Mouse (Mus musculus) heart, adult 8-10 months (tissue): Measurements from ENCODE around the gene Pex5. TPM values are rescaled to one million over a fixed set of nuclear protein-coding genes. Genes with fewer than 3 reads are reported as not detected.

Source experiments
- DNase-seq: peaks from one replicate; pipeline ENCODE4 v3.0.0; 2022; ENCODE audit warnings: low spot score
- total RNA-seq, 4 experiments: library from RNA; stranded (reverse); gene quantifications; 2 replicates each; pipeline ENCODE4 v1.2.4; 2022

Gene Pex5
- total RNA-seq, 4 experiments from 2014 or later: 21.3 to 25.4 (median 23.6) TPM

DNA sequence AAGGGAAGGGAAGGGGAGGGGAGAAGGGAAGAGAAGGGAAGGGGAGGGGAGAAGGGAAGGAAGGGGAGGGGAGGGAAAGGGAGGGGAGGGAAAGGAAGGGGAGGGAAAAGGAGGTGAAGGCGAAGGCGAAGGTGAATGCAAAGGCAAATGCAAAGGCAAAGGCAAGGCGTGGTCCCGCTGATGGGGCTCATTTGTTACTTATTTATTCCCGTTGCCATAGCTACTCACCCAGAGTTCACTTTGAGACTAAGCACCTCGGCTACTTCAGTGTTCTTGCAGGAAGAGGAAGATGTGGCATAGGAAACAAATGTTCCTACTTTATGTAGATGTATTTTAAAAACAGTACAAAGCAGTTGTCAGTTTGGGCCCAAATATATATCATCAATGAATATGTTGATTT, 54.3 kb downstream of the Pex5 start:
- no peak for DNase-seq

GRCm38 (mm10) chr6:124358953-124359352, 55.9 kb downstream of the Pex5 start:
- DNase-seq: no peak

DNA sequence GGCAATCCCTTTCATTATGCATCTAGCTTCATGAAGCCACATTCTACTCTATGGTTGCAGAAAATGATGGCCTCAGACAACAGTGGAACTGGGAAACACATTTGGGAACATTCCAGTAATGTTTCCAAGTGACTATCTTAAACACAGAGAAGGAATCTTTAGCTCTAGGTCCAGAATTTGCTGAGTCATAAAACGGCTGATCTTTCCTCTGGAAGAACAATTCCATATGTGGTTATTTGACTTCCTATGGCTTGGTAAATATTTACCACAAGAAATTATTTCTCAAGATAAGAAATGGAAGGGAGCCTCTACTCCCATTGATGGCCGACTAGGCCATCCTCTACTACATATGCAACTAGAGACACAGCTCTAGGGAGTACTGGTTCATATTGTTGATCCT, 61.6 kb downstream of the Pex5 start:
- no peak for DNase-seq

Other genes starting within 250 kb of the Pex5 start
- gene Vmn2r27, start 183.2 kb downstream of the Pex5 start, total RNA-seq: not detected
- gene Cd163, start 110.4 kb downstream of the Pex5 start, total RNA-seq: 10 to 100 TPM in 3 of 4 experiments, 1 to 10 TPM in 1; 8.5 to 14.7 (median 11.9) TPM
- gene Clstn3, start 49.7 kb upstream of the Pex5 start, total RNA-seq: 1 to 10 TPM in 1 of 4 experiments, under 1 TPM in 3; 0.24 to 1.4 (median 0.56) TPM
- gene C1rl, start 78.0 kb upstream of the Pex5 start, total RNA-seq: 1 to 10 TPM; 1.1 to 2.1 (median 1.9) TPM
- 10 to 100 TPM; 11.2 to 14.1 (median 13.0) TPM for gene C1ra, start 97.3 kb upstream of the Pex5 start, total RNA-seq
- 10 to 100 TPM; 21.5 to 26.8 (median 24.0) TPM for gene C1s1, start 127.3 kb upstream of the Pex5 start, total RNA-seq
- gene C1rb, start 155.2 kb upstream of the Pex5 start, total RNA-seq: 1 to 10 TPM; 1.3 to 3.0 (median 1.7) TPM
- under 1 TPM; 0.28 to 0.65 (median 0.48) TPM for gene C1s2, start 221.0 kb upstream of the Pex5 start, total RNA-seq
- 10 to 100 TPM; 38.8 to 39.9 (median 39.1) TPM for gene Lpcat3, start 248.0 kb upstream of the Pex5 start, total RNA-seq